Mouse (Mus musculus): ENCODE data around the gene Gtf3c1.

The Gtf3c1 gene

GRCm38 (mm10) chr7:125600612-125601279 lies 106.8 kb downstream of the Gtf3c1 start:
- in situ Hi-C loops (cut with MboI; ENCODE audit: low pct_unique_long_range_greater_than_20kb in 1 of 2, low sequenced_read_pairs in 2 of 2, unreplicated experiment in 1 of 2): no loop called here

GRCm38 (mm10) chr7:125600136-125600535 lies 107.4 kb downstream of the Gtf3c1 start:
- in situ Hi-C loops (cut with MboI; ENCODE audit: low pct_unique_long_range_greater_than_20kb in 1 of 2, low sequenced_read_pairs in 2 of 2, unreplicated experiment in 1 of 2): no loop called here

GRCm38 (mm10) chr7:125599373-125599973 lies 108.1 kb downstream of the Gtf3c1 start:
- in situ Hi-C loops (cut with MboI; ENCODE audit: low pct_unique_long_range_greater_than_20kb in 1 of 2, low sequenced_read_pairs in 2 of 2, unreplicated experiment in 1 of 2): no loop called here

GRCm38 (mm10) chr7:125597516-125598347 lies 109.8 kb downstream of the Gtf3c1 start:
- in situ Hi-C loops (cut with MboI; ENCODE audit: low pct_unique_long_range_greater_than_20kb in 1 of 2, low sequenced_read_pairs in 2 of 2, unreplicated experiment in 1 of 2): no loop called here

- in situ Hi-C loops (cut with MboI; ENCODE audit: low pct_unique_long_range_greater_than_20kb in 1 of 2, low sequenced_read_pairs in 2 of 2, unreplicated experiment in 1 of 2): no loop called here
Observed at GRCm38 (mm10) chr7:125597083-125597482, 110.5 kb downstream of the Gtf3c1 start.

GRCm38 (mm10) chr7:125596406-125596805 lies 111.2 kb downstream of the Gtf3c1 start:
- in situ Hi-C loops (cut with MboI; ENCODE audit: low pct_unique_long_range_greater_than_20kb in 1 of 2, low sequenced_read_pairs in 2 of 2, unreplicated experiment in 1 of 2): no loop called here

GRCm38 (mm10) chr7:125593831-125594230 lies 113.7 kb downstream of the Gtf3c1 start:
- in situ Hi-C loops (cut with MboI; ENCODE audit: low pct_unique_long_range_greater_than_20kb in 1 of 2, low sequenced_read_pairs in 2 of 2, unreplicated experiment in 1 of 2): no loop called here
